In the genomic region with DNA sequence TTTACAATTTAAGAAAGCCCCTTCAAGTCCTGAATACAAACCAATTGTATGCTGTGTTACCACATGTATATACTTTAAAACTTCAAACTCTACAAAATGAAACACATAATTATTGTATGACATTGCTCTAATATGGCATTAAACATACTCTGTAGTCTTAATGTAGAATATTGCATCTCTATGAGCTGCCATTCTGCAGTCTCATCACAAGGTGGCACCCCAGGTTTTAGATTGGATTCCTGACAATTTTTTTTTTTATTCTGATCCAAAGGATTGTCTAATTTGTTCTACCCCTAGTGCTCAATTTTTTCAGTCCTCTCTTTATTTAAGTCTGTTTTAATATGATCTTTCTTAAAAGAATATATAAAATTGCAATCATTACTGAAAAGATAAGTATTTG, we compare ENCODE assay signal across 10 mouse cellular contexts. TPM values are rescaled to one million over a fixed set of nuclear protein-coding genes. Genes with fewer than 3 reads are reported as not detected.
DNase-seq lines count a peak whose midpoint lies in the region; ATAC-seq and TF ChIP-seq lines count a peak whose summit lies in the region.
"Had no signal": no experiment of that assay in that cellular context is flagged by ENCODE, and none has a peak within 500 bp of the region (broad histone marks: within the 10 kb centered on the region; RNA-seq: fewer than 3 reads in every experiment).

No protein-coding gene starts in this region.

- no peak for ATAC-seq in heart, postnatal 0 days (ENCODE audit: insufficient read depth, low read depth)
- ATAC-seq in erythroid progenitor cell, adult 5-6 weeks (replicated peaks; ENCODE audit: low FRiP score, poor library complexity, severe bottlenecking): peak; percentile 74
- ATAC-seq: forebrain, embryonic 13.5 days had no signal

- H3K9ac ChIP-seq in heart, postnatal 0 days (replicated peaks; ENCODE audit: low read depth, low read length): no peak overlapping the region
- H3K9ac ChIP-seq: forebrain, embryonic 13.5 days had no signal

- no peaks in the 10 kb centered on the region for H3K9me3 ChIP-seq in heart, postnatal 0 days (replicated peaks; ENCODE audit: control insufficient read depth, low read length)
- H3K9me3 ChIP-seq: forebrain, embryonic 13.5 days had no signal

- TF ChIP-seq EP300 in heart, postnatal 0 days (IDR thresholded peaks at IDR 0.05; ENCODE audit: low read depth): no peak

- H3K36me3 ChIP-seq in heart, postnatal 0 days (replicated peaks; ENCODE audit: control insufficient read depth, insufficient read depth, low read length): 0 out of 2 replicates have a peak, but pooled peaks cover 4% of the 10 kb centered on the region

- H3K27ac ChIP-seq in heart, postnatal 0 days (ENCODE audit: low read depth): no peak overlapping the region
- H3K27ac ChIP-seq: forebrain, embryonic 13.5 days had no signal

- peak; percentile 20 for DNase-seq in heart, postnatal 0 days (ENCODE audit: low spot score)
- no peak for DNase-seq in heart, adult 9 months (ENCODE audit: low spot score in 2 of 2)
- peak; percentile 35 for DNase-seq in thymus, postnatal 0 days (ENCODE audit: low spot score)
- DNase-seq in thymus, postnatal 36 days: no peak
- DNase-seq in frontal cortex, postnatal 25 days (ENCODE audit: low spot score in 2 of 2): no peak
- DNase-seq in cerebellum, adult 11-12 months: no peak
- no peak for DNase-seq in cerebellum, adult 8-10 months
- DNase-seq: adrenal gland, adult 2 months had no signal

- no peak overlapping the region for H3K4me2 ChIP-seq in heart, postnatal 0 days (ENCODE audit: low read depth, low read length)
- H3K4me2 ChIP-seq: forebrain, embryonic 13.5 days had no signal

- no peaks in the 10 kb centered on the region for H3K27me3 ChIP-seq in heart, postnatal 0 days (ENCODE audit: control insufficient read depth, insufficient read depth, low read length)
- H3K27me3 ChIP-seq: forebrain, embryonic 13.5 days had no signal

- TF ChIP-seq CTCF in heart, postnatal 0 days (IDR thresholded peaks at IDR 0.05; ENCODE audit: low read depth): peak; percentile 64

- no peaks in the 10 kb centered on the region for H3K4me1 ChIP-seq in heart, postnatal 0 days (ENCODE audit: control insufficient read depth, insufficient read depth)

- H3K4me3 ChIP-seq in heart, postnatal 0 days (ENCODE audit: low read depth, low read length): no peak overlapping the region
- H3K4me3 ChIP-seq: forebrain, embryonic 13.5 days had no signal

RNA-seq across cellular contexts. Expression of a gene that starts 7.5 kb away (rescaled TPM):
- 20.8 and 27.1 TPM in 2 replicates for total RNA-seq in heart, postnatal 0 days (2014; rRNA removed; ENCODE audit: low replicate concordance)
- polyA plus RNA-seq in heart, postnatal 0 days (2015; fragmentation: Nextera tagmentation; extraction: Ambion mirVana): 30.0 and 31.7 TPM in 2 replicates
- polyA plus RNA-seq in thymus, postnatal 0 days (2015; fragmentation: Nextera tagmentation; extraction: Ambion mirVana): 44.2 and 47.8 TPM in 2 replicates
- 13.4 and 28.8 TPM in 2 replicates for total RNA-seq in erythroid progenitor cell, adult 5-6 weeks (2015; ENCODE audit: low replicate concordance)
- 3.3 and 6.5 TPM in 2 replicates for total RNA-seq in erythroid progenitor cell, adult 5-6 weeks (2017; ENCODE audit: low replicate concordance)

RNA-seq across cellular contexts. Expression of a gene that starts 24.0 kb away (rescaled TPM):
- total RNA-seq in heart, postnatal 0 days (2014; rRNA removed; ENCODE audit: low replicate concordance): 39.6 and 41.5 TPM in 2 replicates
- polyA plus RNA-seq in heart, postnatal 0 days (2015; fragmentation: Nextera tagmentation; extraction: Ambion mirVana): 31.4 and 35.2 TPM in 2 replicates
- polyA plus RNA-seq in thymus, postnatal 0 days (2015; fragmentation: Nextera tagmentation; extraction: Ambion mirVana): 39.0 and 44.0 TPM in 2 replicates
- total RNA-seq in erythroid progenitor cell, adult 5-6 weeks (2015; ENCODE audit: low replicate concordance): 6.7 and 10.8 TPM in 2 replicates
- 11.6 and 24.5 TPM in 2 replicates for total RNA-seq in erythroid progenitor cell, adult 5-6 weeks (2017; ENCODE audit: low replicate concordance)

RNA-seq across cellular contexts. Expression of a gene that starts 24.1 kb away (rescaled TPM):
- total RNA-seq in heart, postnatal 0 days (2014; rRNA removed; ENCODE audit: low replicate concordance): 9.3 and 9.7 TPM in 2 replicates
- 81.8 and 94.7 TPM in 2 replicates for polyA plus RNA-seq in heart, postnatal 0 days (2015; fragmentation: Nextera tagmentation; extraction: Ambion mirVana)
- 87.5 and 92.2 TPM in 2 replicates for polyA plus RNA-seq in thymus, postnatal 0 days (2015; fragmentation: Nextera tagmentation; extraction: Ambion mirVana)
- 10.1 and 22.0 TPM in 2 replicates for total RNA-seq in erythroid progenitor cell, adult 5-6 weeks (2015; ENCODE audit: low replicate concordance)
- total RNA-seq in erythroid progenitor cell, adult 5-6 weeks (2017; ENCODE audit: low replicate concordance): 9.0 and 10.1 TPM in 2 replicates

RNA-seq across cellular contexts. Expression of a gene that starts 26.6 kb away (rescaled TPM):
- total RNA-seq in heart, postnatal 0 days (2014; rRNA removed; ENCODE audit: low replicate concordance): 74.9 and 140 TPM in 2 replicates
- polyA plus RNA-seq in heart, postnatal 0 days (2015; fragmentation: Nextera tagmentation; extraction: Ambion mirVana): 109 and 113 TPM in 2 replicates
- polyA plus RNA-seq in thymus, postnatal 0 days (2015; fragmentation: Nextera tagmentation; extraction: Ambion mirVana): 109 and 111 TPM in 2 replicates
- total RNA-seq in erythroid progenitor cell, adult 5-6 weeks (2015; ENCODE audit: low replicate concordance): 26.8 and 39.3 TPM in 2 replicates
- total RNA-seq in erythroid progenitor cell, adult 5-6 weeks (2017; ENCODE audit: low replicate concordance): 1.7 and 14.2 TPM in 2 replicates

RNA-seq across cellular contexts. Expression of a gene that starts 33.6 kb away (rescaled TPM):
- 20.0 and 27.3 TPM in 2 replicates for total RNA-seq in heart, postnatal 0 days (2014; rRNA removed; ENCODE audit: low replicate concordance)
- 30.6 and 32.3 TPM in 2 replicates for polyA plus RNA-seq in heart, postnatal 0 days (2015; fragmentation: Nextera tagmentation; extraction: Ambion mirVana)
- polyA plus RNA-seq in thymus, postnatal 0 days (2015; fragmentation: Nextera tagmentation; extraction: Ambion mirVana): 39.5 and 42.7 TPM in 2 replicates
- total RNA-seq in erythroid progenitor cell, adult 5-6 weeks (2015; ENCODE audit: low replicate concordance): 39.0 and 64.9 TPM in 2 replicates
- total RNA-seq in erythroid progenitor cell, adult 5-6 weeks (2017; ENCODE audit: low replicate concordance): 18.5 and 33.2 TPM in 2 replicates

Comparison
In these comparisons a context has a peak if more than half of its experiments do, and no peak if none do; other contexts are left out.
1. DNase-seq: peak in heart, postnatal 0 days (single experiment) and thymus, postnatal 0 days (single experiment); none in heart, adult 9 months (0 of 2), thymus, postnatal 36 days (0 of 2), frontal cortex, postnatal 25 days (0 of 2), cerebellum, adult 11-12 months (single experiment) and cerebellum, adult 8-10 months (single experiment).